ENCODE assay signal across 19 mouse cellular contexts in genomic region chr15:36909494-36909893, GRCm38 (mm10).
DNase-seq lines count a peak whose midpoint lies in the region; ATAC-seq and TF ChIP-seq lines count a peak whose summit lies in the region.
"Had no signal": no experiment of that assay in that cellular context is flagged by ENCODE, and none has a peak within 500 bp of the region (broad histone marks: within the 10 kb centered on the region; RNA-seq: fewer than 3 reads in every experiment).

No protein-coding gene starts in this region.

- H3K4me1 ChIP-seq in stomach, embryonic 16.5 days (ENCODE audit: control insufficient read depth, insufficient read depth, low read length), result no peaks in the 10 kb centered on the region
- no peaks in the 10 kb centered on the region for H3K4me1 ChIP-seq in stomach, postnatal 0 days (replicated peaks; ENCODE audit: control insufficient read depth, insufficient read depth)
- H3K4me1 ChIP-seq: embryonic facial prominence, embryonic 15.5 days; forebrain, embryonic 12.5 days had no signal

- no peaks in the 10 kb centered on the region for H3K36me3 ChIP-seq in stomach, embryonic 16.5 days (ENCODE audit: control insufficient read depth, insufficient read depth, low read length)
- no peaks in the 10 kb centered on the region for H3K36me3 ChIP-seq in stomach, postnatal 0 days (ENCODE audit: control insufficient read depth, insufficient read depth, low read length)
- H3K36me3 ChIP-seq: embryonic facial prominence, embryonic 13.5 days; embryonic facial prominence, embryonic 15.5 days; forebrain, embryonic 10.5 days; forebrain, embryonic 12.5 days had no signal

- ATAC-seq in stomach, embryonic 16.5 days (ENCODE audit: insufficient read depth, low FRiP score), result peak; percentile 64
- ATAC-seq in stomach, postnatal 0 days (ENCODE audit: low FRiP score, low TSS enrichment), result peak; percentile 72
- ATAC-seq: forebrain, embryonic 14.5 days; forebrain, embryonic 16.5 days had no signal

- TF ChIP-seq CTCF in stomach, postnatal 0 days (IDR thresholded peaks at IDR 0.05; ENCODE audit: low read depth), result no peak

- DNase-seq in urinary bladder, postnatal 14 days (ENCODE audit: low spot score), result peak; percentile 72
- DNase-seq in urinary bladder, postnatal 25 days (ENCODE audit: low spot score), result no peak
- DNase-seq in stomach, postnatal 0 days (ENCODE audit: low spot score), result peak; percentile 67
- no peak for DNase-seq in heart, postnatal 14 days
- DNase-seq: cerebellum, adult 11 months; cerebellum, adult 18-20 months; cerebellum, adult 8-10 months; cerebellum, adult 9-11 months; cerebellum, postnatal 14 days; cerebellum, postnatal 36 days; embryo, embryonic 11 days had no signal

- intact Hi-C loops in heart, postnatal 14 days (cut with DNase I), result no loop called here

- TF ChIP-seq EP300 in stomach, postnatal 0 days (optimal IDR thresholded peaks at IDR 0.05), result peak; percentile 46

- H3K27ac ChIP-seq in stomach, embryonic 16.5 days (ENCODE audit: low read length), result no peak overlapping the region
- no peak overlapping the region; the same call in 1 of the 2 replicates for H3K27ac ChIP-seq in stomach, postnatal 0 days (replicated peaks)
- H3K27ac ChIP-seq: embryonic facial prominence, embryonic 13.5 days; embryonic facial prominence, embryonic 15.5 days; forebrain, embryonic 10.5 days; forebrain, embryonic 12.5 days had no signal

- no peaks in the 10 kb centered on the region for H3K9me3 ChIP-seq in stomach, embryonic 16.5 days (replicated peaks; ENCODE audit: control insufficient read depth, low read length)
- H3K9me3 ChIP-seq in stomach, postnatal 0 days (ENCODE audit: control insufficient read depth, low read length), result no peaks in the 10 kb centered on the region
- H3K9me3 ChIP-seq: embryonic facial prominence, embryonic 13.5 days; embryonic facial prominence, embryonic 15.5 days; forebrain, embryonic 12.5 days had no signal

- H3K4me2 ChIP-seq in stomach, embryonic 16.5 days (ENCODE audit: low read depth, low read length), result no peak overlapping the region
- no peak overlapping the region for H3K4me2 ChIP-seq in stomach, postnatal 0 days (replicated peaks; ENCODE audit: low read depth)
- H3K4me2 ChIP-seq: embryonic facial prominence, embryonic 13.5 days; embryonic facial prominence, embryonic 15.5 days; forebrain, embryonic 12.5 days had no signal

- no peak overlapping the region for H3K9ac ChIP-seq in stomach, embryonic 16.5 days (ENCODE audit: low read length)
- H3K9ac ChIP-seq in stomach, postnatal 0 days (ENCODE audit: low read length), result no peak overlapping the region
- H3K9ac ChIP-seq: embryonic facial prominence, embryonic 13.5 days; embryonic facial prominence, embryonic 15.5 days; forebrain, embryonic 12.5 days had no signal

- H3K4me3 ChIP-seq in stomach, embryonic 16.5 days (replicated peaks; ENCODE audit: low read length), result no peak overlapping the region
- no peak overlapping the region for H3K4me3 ChIP-seq in stomach, postnatal 0 days (ENCODE audit: low read depth, low read length)
- H3K4me3 ChIP-seq: embryonic facial prominence, embryonic 13.5 days; embryonic facial prominence, embryonic 15.5 days; erythroblast, embryonic 14.5 days; forebrain, embryonic 10.5 days; forebrain, embryonic 12.5 days had no signal

- H3K27me3 ChIP-seq in stomach, embryonic 16.5 days (ENCODE audit: control insufficient read depth, insufficient read depth, low read length), result no peaks in the 10 kb centered on the region
- no peaks in the 10 kb centered on the region for H3K27me3 ChIP-seq in stomach, postnatal 0 days (ENCODE audit: control insufficient read depth, insufficient read depth, low read length)
- H3K27me3 ChIP-seq: embryonic facial prominence, embryonic 13.5 days; embryonic facial prominence, embryonic 15.5 days; forebrain, embryonic 12.5 days had no signal

- WGBS in stomach, embryonic 16.5 days, result 73% methylated on average over 3 of the region's 3 CpGs
- WGBS in stomach, postnatal 0 days, result 59% methylated on average over 3 of the region's 3 CpGs

Comparison
In these comparisons a context has a peak if more than half of its experiments do, and no peak if none do; other contexts are left out.
1. DNase-seq: peak in urinary bladder, postnatal 14 days (single experiment) and stomach, postnatal 0 days (single experiment); none in urinary bladder, postnatal 25 days (single experiment) and heart, postnatal 14 days (0 of 2).